Mouse (Mus musculus) liver, adult (tissue): ENCODE data around the gene Sp100.

ENCODE experiments used
- GATA4 ChIP-seq: IDR thresholded peaks from 2 replicates; pipeline ENCODE4 v1.6.1; 2014; ENCODE audit warnings: mild to moderate bottlenecking, low read length; ENCODE audit not compliant: insufficient replicate concordance

Gene Sp100

GRCm38 (mm10) chr1:85749829-85750228 is 100.0 kb downstream of the Sp100 start:
- TF ChIP-seq GATA4 = no peak

- TF ChIP-seq GATA4 = no peak
Observed at GRCm38 (mm10) chr1:85750650-85751049, 100.9 kb downstream of the Sp100 start.

DNA sequence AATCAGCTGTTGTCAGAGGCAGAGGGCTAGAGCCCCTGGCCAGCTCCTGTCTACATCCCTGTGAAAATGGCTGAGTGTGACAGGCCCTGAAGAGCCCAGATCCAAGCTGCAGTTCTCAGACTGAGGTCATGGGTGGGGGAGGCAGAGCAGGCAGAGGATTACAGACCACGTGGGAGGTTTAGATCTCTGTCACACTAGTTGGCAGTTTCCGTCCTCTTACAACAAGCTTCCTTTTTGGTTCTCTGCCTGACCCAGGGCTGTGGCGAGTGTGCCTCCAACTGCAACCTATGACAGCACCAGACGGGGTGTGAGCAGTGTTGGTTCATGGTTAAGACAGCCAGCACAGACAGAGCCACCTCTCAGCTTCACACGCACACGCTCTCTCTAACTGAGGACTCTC is 101.7 kb downstream of the Sp100 start:
- no peak for TF ChIP-seq GATA4

DNA sequence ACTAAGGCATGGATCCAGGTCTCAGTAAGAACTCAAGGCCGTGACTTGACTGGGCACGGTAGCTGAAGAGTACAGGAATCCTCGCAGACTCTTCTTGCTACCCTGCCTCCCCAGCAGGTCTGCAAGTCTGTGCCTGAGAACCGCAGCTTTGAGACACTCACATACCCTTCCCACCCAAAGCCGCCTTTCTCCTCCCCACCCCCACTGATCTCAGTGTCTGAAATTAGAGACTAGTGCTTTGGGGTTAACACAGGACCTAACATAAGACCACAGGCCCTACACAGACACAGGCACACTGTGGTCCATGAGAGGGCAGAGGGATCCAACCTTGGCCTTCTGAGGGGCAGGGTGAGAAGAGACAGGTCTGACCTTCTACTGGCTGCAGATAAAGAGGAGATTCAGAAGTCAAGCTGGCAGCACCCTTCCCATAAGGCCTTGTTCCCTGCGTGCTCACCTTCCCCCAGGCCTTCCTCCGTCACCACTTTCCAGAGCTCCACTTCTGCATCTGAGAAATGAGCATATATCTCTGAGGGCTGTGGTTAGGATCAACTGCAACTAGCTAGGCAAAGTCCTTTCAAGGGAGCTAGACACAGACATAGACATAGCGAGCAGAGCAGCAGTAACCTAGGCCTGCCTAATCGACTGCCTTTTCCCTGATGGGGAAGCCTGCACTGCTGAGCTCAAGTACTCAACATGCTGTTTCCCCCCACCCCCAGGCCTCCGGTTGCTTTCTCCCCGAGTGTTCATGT is 102.3 kb downstream of the Sp100 start:
- TF ChIP-seq GATA4 = no peak

DNA sequence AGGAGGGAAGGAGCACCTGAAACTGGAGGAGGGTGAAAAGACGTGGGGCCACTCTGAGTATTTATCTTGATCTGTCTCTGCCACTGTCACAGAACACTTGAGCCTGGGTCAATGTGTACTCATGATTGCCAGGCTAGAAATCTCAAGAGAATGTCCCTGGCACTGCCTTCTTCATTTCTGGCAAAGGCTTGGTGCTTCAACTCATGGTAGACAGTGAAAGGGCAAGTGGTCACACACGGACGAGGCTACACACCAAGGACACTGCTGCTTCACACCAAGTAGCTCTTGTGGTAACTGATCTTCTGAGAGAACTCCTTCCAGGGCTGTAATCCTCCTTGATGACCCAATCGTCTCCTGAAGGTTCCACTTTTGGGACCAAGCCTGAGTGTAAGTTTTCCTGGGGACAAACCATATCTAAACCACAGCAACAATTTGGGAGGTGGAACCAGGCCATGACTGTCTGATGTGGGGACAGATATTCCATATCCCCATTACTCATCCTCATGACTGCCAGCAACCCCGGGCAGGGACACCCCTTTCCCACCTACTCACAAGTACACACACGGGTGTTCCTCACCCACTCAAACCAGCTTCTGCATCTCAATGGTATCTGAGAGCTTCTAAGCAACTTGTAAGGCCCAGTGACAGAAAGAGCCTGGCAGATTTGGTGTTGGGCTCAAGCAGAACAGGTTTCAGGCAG is 107.9 kb downstream of the Sp100 start:
- no peak for TF ChIP-seq GATA4

DNA sequence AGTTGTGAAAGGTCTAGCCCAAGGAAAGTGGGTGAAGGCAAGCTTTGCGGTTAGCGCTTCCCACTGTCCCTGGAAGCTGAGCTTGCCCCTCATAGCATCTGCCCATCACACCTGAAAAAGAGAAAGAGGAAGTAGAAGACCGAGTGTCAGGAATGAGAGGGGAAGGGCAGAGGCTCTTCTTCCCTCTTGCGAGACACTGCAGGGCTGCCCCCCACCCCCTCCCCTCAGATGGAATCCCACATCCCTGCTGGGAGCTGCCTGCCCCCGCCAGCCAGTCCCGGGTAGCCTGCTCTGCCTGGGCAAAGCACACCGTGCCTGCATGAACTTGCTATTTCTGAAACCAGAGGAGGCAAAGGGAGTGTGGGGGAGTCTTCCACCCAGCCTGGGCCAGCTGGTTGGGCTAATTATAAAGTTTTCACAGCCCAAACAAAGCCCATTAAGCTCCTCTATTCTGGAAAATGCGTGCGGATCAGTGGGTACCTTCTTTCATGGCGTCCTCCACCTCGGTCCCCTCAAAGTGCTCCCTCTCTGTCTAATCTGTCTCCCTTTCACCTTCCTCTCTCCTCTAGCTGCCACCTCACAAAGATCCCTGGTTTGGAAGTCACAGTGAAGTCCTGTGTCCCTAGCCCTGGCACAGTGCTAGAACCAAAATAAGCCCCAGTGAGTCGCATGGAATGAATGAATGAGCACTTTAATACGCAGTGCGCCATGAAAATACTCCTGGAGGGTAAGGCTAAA is 108.6 kb downstream of the Sp100 start:
- TF ChIP-seq GATA4 = no peak

DNA sequence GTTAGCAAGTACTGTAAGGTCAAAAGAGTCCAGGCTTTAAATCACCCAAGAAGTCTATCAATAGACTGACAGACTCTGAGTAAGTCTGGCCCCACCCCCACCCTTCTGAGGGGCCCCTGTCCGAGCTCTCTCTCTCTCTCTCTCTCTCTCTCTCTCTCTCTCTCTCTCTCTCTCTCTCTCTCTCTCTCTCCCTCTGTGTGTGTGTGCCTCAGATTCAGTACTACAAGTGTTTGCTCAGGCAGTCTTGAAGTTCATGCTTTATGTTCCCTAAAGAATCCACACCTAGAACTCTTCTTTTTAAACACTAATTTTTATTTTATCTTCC is 109.1 kb downstream of the Sp100 start:
- no peak for TF ChIP-seq GATA4
